Mouse (Mus musculus): ENCODE measurements at regions not wholly inside any gene's neighbourhood (a gene's known extent, or its start where the extent isn't known, plus 50 kb on each side); places are given as distances from the start of the nearest gene placed in this dataset.
"Not testable (repeated sequence)": the region's sequence is repeated elsewhere in the genome, so short reads cannot be mapped to it uniquely, and the experiment has no call there.

DNA sequence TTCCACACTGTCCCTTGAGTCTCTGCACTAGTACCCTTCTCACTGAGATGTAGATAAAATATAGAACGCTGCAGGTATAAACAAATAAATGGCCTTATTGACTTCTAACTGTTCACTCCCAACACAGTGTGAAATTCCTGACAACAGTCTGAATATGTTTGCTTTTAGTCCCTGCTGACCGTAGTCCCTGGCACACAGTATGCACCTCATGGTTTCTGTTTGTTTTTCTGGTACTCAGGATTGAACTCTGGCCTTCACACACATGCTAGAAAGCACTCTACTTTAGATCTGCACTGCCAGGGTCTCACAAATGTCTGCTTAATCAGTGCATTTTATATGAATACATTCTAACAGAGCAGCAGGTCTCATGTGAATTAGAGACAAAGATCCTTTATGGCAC, 95.8 kb downstream of the Rps12 start:
- Histone ChIP-seq H3K9ac (no peak overlapping the region), H3K4me2 (no peak overlapping the region), H3K36me3 (no peaks in the 10 kb centered on the region), H3K4me3 (no peak overlapping the region), H3K27ac (no peak overlapping the region), H3K9me3 (no peaks in the 10 kb centered on the region), H3K27me3 (no peaks in the 10 kb centered on the region), H3K4me1 (no peaks in the 10 kb centered on the region)
- 84% methylated on average over 2 of the region's 2 CpGs for WGBS
- no peak for ATAC-seq (ENCODE audit: insufficient number of reproducible peaks, insufficient read depth, low FRiP score, low TSS enrichment, low read depth)

- Histone ChIP-seq H3K4me2 (no peak overlapping the region), H3K9me3 (no peaks in the 10 kb centered on the region), H3K4me3 (no peak overlapping the region), H3K27me3 (no peaks in the 10 kb centered on the region), H3K4me1 (no peaks in the 10 kb centered on the region; the same call in 1 of the 2 replicates), H3K9ac (no peak overlapping the region), H3K27ac (no peak overlapping the region), H3K36me3 (no peaks in the 10 kb centered on the region)
- 42% methylated on average over 10 of the region's 10 CpGs for WGBS
- ATAC-seq (ENCODE audit: insufficient number of reproducible peaks, insufficient read depth, low FRiP score, low TSS enrichment, low read depth) = no peak
Observed at GRCm38 (mm10) chr10:23686969-23687368, 100.1 kb downstream of the Rps12 start.

- WGBS = 62% methylated on average over 4 of the region's 4 CpGs
- ATAC-seq (ENCODE audit: insufficient number of reproducible peaks, insufficient read depth, low FRiP score, low TSS enrichment, low read depth) = no peak
- H3K4me2 ChIP-seq = no peak overlapping the region
- no peaks in the 10 kb centered on the region for H3K9me3 ChIP-seq
- no peak overlapping the region for H3K27ac ChIP-seq
- no peaks in the 10 kb centered on the region for H3K27me3 ChIP-seq
- H3K4me3 ChIP-seq = no peak overlapping the region
- H3K36me3 ChIP-seq = no peaks in the 10 kb centered on the region
- H3K9ac ChIP-seq = no peak overlapping the region
- H3K4me1 ChIP-seq = no peaks in the 10 kb centered on the region; the same call in 1 of the 2 replicates
Observed at GRCm38 (mm10) chr10:23683078-23683477, 104.0 kb downstream of the Rps12 start.

DNA sequence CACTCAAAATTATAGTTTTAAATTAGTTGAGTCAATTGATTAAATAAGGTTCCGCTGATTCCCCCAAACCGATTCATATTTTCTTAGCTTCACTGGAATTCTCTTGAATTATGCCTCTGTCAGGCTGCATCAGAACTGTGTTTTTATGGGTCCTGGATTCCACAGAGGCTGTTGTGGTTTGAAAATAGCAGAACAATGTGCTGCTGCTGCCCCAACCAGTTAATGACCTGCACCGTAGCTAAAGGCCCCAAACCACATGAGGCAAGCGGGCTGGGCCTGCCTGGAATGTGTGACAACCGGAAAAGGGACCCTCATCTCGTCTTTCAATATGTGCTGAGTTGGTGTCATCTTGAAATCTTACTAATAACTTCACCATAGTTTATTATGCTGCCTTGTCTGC, 111.2 kb downstream of the Rps12 start:
- H3K4me2 ChIP-seq = no peak overlapping the region
- ATAC-seq (ENCODE audit: insufficient number of reproducible peaks, insufficient read depth, low FRiP score, low TSS enrichment, low read depth) = no peak
- H3K36me3 ChIP-seq = no peaks in the 10 kb centered on the region
- peaks cover 29% of the 10 kb centered on the region for H3K4me1 ChIP-seq
- no peak overlapping the region for H3K4me3 ChIP-seq
- H3K27me3 ChIP-seq = no peaks in the 10 kb centered on the region
- H3K9ac ChIP-seq = no peak overlapping the region
- H3K27ac ChIP-seq = no peak overlapping the region; the same call in 1 of the 2 replicates
- WGBS = 16% methylated on average over 6 of the region's 6 CpGs
- H3K9me3 ChIP-seq = no peaks in the 10 kb centered on the region

DNA sequence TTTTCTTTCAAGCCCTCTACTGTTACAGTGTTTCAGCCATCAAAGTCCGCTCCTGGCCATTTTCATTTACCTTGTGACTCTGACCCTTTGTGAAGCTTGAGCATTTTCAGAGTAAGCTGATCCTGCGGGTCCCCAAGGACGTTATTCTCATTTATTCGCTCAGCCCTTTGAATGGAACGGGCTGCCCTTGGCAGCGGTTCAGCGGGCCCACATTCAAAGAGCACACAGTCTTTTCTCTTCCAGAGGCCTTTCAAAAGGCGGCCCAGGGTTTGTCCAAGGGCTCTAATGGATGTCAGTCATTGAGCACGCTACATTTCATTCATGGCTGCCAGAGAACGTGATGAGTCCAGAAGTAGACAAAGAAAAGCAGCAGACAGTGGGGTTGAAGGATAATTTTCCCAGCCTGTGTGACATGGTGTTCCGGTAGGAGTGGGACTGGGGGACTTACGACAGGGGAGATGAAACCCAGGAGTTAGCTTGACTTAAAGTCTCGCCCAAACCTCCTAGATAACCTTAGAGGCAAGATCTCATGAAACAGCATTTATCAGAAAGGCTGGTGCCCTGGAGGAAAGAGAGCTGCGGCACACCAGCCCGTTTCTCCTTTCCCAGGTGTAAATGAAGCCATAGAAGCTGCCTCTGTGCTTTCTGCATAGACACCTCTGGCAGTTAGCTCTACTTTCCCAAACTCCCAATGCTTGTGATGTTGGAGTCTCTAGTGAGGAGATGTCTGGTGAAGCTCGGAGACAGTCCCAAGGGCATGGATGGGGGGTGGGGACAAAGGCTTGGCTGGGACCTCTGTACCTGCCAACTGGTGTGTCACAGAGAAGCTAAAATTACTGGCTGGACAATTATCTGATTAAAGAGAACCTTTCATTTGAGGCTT, 112.2 kb downstream of the Rps12 start:
- peak overlapping the region; percentile 29 for H3K4me2 ChIP-seq
- no peaks in the 10 kb centered on the region for H3K9me3 ChIP-seq
- H3K9ac ChIP-seq = 0 out of 2 replicates have a peak overlapping the region, but pooled peaks have one; percentile 16
- WGBS = 18% methylated on average over 16 of the region's 16 CpGs
- ATAC-seq (ENCODE audit: insufficient number of reproducible peaks, insufficient read depth, low FRiP score, low TSS enrichment, low read depth) = peak; percentile 62; the same call in 1 of the 2 replicates
- no peaks in the 10 kb centered on the region for H3K36me3 ChIP-seq
- H3K27ac ChIP-seq = peak overlapping the region; percentile 85
- no peaks in the 10 kb centered on the region for H3K27me3 ChIP-seq
- H3K4me1 ChIP-seq = peaks cover 29% of the 10 kb centered on the region
- no peak overlapping the region for H3K4me3 ChIP-seq

- H3K9me3 ChIP-seq = no peaks in the 10 kb centered on the region
- peaks cover 29% of the 10 kb centered on the region for H3K4me1 ChIP-seq
- H3K9ac ChIP-seq = no peak overlapping the region
- no peak overlapping the region for H3K27ac ChIP-seq
- no peak overlapping the region for H3K4me2 ChIP-seq
- H3K4me3 ChIP-seq = no peak overlapping the region
- no peaks in the 10 kb centered on the region for H3K27me3 ChIP-seq
- 31% methylated on average over 4 of the region's 4 CpGs for WGBS
- H3K36me3 ChIP-seq = no peaks in the 10 kb centered on the region
- ATAC-seq (ENCODE audit: insufficient number of reproducible peaks, insufficient read depth, low FRiP score, low TSS enrichment, low read depth) = no peak
Observed at GRCm38 (mm10) chr10:23672296-23672695, 114.8 kb downstream of the Rps12 start.

- Histone ChIP-seq H3K27ac (no peak overlapping the region), H3K9ac (no peak overlapping the region), H3K36me3 (no peaks in the 10 kb centered on the region), H3K9me3 (no peaks in the 10 kb centered on the region), H3K4me2 (no peak overlapping the region), H3K4me3 (no peak overlapping the region), H3K4me1 (peaks cover 22% of the 10 kb centered on the region), H3K27me3 (no peaks in the 10 kb centered on the region)
- WGBS = 29% methylated on average over 8 of the region's 8 CpGs
- ATAC-seq (ENCODE audit: insufficient number of reproducible peaks, insufficient read depth, low FRiP score, low TSS enrichment, low read depth) = no peak
Observed at GRCm38 (mm10) chr10:23671494-23671893, 115.6 kb downstream of the Rps12 start.

DNA sequence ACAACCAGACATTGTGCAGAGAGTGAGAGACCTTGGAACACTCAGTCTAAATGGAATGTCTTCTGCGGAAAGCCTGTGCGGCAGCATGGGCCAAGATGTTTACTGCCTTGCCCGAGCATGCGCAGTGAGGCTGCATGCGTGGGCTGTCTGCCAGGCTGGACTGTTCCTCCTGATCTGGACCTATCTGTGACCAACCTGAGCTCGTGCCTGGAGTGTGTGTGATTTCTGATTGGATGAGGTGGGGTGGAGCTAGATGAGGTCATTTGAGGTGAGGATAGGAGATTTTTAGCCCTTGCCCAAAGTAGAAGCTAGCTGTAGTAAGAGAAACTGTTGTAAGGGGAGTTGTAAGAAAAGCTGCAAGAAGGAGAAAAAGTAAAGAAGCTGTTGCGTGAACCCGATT, 121.2 kb downstream of the Rps12 start:
- not testable (repeated sequence) for H3K9me3 ChIP-seq; H3K27ac ChIP-seq; H3K4me2 ChIP-seq; H3K27me3 ChIP-seq; H3K9ac ChIP-seq; H3K4me3 ChIP-seq; ATAC-seq (ENCODE audit: insufficient number of reproducible peaks, insufficient read depth, low FRiP score, low TSS enrichment, low read depth); H3K36me3 ChIP-seq; H3K4me1 ChIP-seq
- 91% methylated on average over 8 of the region's 8 CpGs for WGBS

DNA sequence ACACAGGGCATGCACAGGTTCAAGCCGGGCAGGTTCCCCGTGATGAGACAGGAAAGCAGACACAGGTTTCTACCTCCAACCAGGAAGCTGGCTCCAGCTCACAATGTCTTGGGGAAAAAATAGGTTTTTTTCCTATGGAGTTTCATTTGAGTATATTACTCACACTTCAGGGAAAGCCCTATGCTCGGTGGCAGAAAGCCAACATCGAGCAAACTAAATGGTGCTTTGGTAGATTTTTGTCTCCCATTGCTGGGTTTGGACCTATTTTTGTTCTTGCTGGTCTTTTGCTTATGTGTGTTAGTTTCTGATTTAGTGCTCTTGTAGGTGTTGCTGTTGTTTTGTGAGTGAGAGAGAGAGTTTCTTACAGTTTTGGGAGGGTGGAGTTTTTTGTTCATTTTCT, 160.9 kb downstream of the Rps12 start:
- Histone ChIP-seq H3K36me3 (no peaks in the 10 kb centered on the region), H3K9me3 (no peaks in the 10 kb centered on the region), H3K4me1 (no peaks in the 10 kb centered on the region), H3K27ac (no peak overlapping the region), H3K4me2 (no peak overlapping the region), H3K9ac (no peak overlapping the region), H3K27me3 (no peaks in the 10 kb centered on the region), H3K4me3 (no peak overlapping the region)
- 79% methylated on average over 4 of the region's 4 CpGs for WGBS
- ATAC-seq (ENCODE audit: insufficient number of reproducible peaks, insufficient read depth, low FRiP score, low TSS enrichment, low read depth) = no peak

DNA sequence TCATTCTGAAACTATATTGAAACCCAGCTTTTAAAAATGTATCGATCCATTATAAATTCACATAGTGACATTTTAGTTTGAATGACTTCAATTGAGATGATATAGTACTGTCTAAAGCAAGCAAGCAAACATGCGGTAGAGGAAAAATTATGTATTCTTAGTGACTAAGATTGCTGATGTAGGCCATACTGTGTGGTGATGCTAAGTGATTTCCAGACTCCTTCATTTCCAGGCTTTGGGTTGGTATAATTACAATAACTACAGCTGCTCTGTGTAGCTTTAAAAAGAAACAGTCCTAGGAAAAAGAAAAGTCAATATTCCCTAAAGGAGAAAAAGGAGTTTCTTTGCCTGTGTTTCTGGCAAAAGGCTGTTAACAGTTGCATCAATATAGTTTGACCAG, 175.0 kb downstream of the Rps12 start:
- Histone ChIP-seq H3K9me3 (no peaks in the 10 kb centered on the region), H3K4me1 (peaks cover 25% of the 10 kb centered on the region; the same call in 1 of the 2 replicates), H3K36me3 (no peaks in the 10 kb centered on the region), H3K9ac (no peak overlapping the region), H3K27ac (no peak overlapping the region), H3K4me3 (no peak overlapping the region), H3K4me2 (no peak overlapping the region), H3K27me3 (no peaks in the 10 kb centered on the region)
- 82% methylated on average over 2 of the region's 2 CpGs for WGBS
- ATAC-seq (ENCODE audit: insufficient number of reproducible peaks, insufficient read depth, low FRiP score, low TSS enrichment, low read depth) = no peak

DNA sequence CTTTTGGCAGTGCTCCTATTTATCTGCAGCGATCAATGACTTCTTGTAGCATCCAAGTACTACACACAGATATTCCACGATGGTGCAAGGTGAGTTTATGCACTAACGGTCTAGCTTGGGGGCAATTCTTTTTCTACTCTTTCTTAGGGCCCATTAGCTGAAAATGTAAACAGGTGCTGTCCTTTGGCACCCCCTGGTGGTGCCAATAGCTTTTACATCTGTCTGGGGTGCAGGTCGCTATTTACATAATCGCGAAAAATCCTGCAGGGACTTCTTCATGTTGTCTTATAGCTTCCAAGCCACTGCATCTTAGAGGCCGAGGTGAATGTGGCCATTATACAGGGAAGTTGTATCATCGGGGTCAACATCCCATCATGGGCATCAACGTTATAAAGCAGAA, 175.9 kb downstream of the Rps12 start:
- Histone ChIP-seq H3K36me3 (no peaks in the 10 kb centered on the region), H3K4me3 (no peak overlapping the region), H3K27ac (no peak overlapping the region), H3K4me2 (no peak overlapping the region), H3K9ac (no peak overlapping the region), H3K9me3 (no peaks in the 10 kb centered on the region), H3K27me3 (no peaks in the 10 kb centered on the region), H3K4me1 (peaks cover 25% of the 10 kb centered on the region; the same call in 1 of the 2 replicates)
- no peak for ATAC-seq (ENCODE audit: insufficient number of reproducible peaks, insufficient read depth, low FRiP score, low TSS enrichment, low read depth)
- 36% methylated on average over 9 of the region's 9 CpGs for WGBS

DNA sequence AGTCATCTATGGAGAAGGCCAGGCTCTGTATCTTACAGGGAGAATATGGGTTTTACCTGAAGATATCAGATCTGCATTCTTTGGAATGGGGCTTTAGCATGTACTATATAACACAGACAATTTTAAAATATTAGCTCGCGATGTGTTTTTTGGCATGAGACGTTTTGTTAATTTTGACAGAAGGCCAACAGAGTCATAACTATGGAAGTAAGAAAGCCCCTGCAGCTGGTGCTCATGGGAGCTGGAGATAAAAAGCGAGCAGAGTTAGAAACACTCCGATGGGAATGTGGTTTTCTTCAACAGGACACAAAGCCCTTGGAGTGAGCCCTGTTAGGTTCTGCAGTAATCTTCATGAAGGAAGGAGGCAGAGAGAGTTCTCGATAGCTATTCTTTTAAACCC, 176.6 kb downstream of the Rps12 start:
- 67% methylated on average over 6 of the region's 6 CpGs for WGBS
- ATAC-seq (ENCODE audit: insufficient number of reproducible peaks, insufficient read depth, low FRiP score, low TSS enrichment, low read depth) = no peak
- no peaks in the 10 kb centered on the region for H3K9me3 ChIP-seq
- H3K4me3 ChIP-seq = no peak overlapping the region
- H3K4me1 ChIP-seq = peaks cover 25% of the 10 kb centered on the region; the same call in 1 of the 2 replicates
- no peak overlapping the region for H3K9ac ChIP-seq
- H3K4me2 ChIP-seq = no peak overlapping the region
- no peaks in the 10 kb centered on the region for H3K27me3 ChIP-seq
- no peaks in the 10 kb centered on the region for H3K36me3 ChIP-seq
- H3K27ac ChIP-seq = 0 out of 2 replicates have a peak overlapping the region, but pooled peaks have one; percentile 33
